Mouse (Mus musculus) liver, adult 2 months (tissue): Measurements from ENCODE around the gene Pnmt. TPM values are rescaled to one million over a fixed set of nuclear protein-coding genes. Genes with fewer than 3 reads are reported as not detected.

ENCODE experiments used
- DNase-seq: peaks from one replicate; pipeline ENCODE4 v3.0.0-alpha.2; 2011; ENCODE audit warnings: low read depth, low spot score; ENCODE audit errors: extremely low read depth
- H3K27ac ChIP-seq: fragments of 200-500 bp; replicated peaks from 2 replicates; pipeline ENCODE4 v1.5.1; 2012; ENCODE audit warnings: low read depth, mild to moderate bottlenecking, control low read depth, inconsistent platforms, low read length; ENCODE audit not compliant: insufficient read depth
- H3K27me3 ChIP-seq: fragments of 200-500 bp; 2 replicates; pipeline ENCODE4 v1.6.1; 2012; ENCODE audit warnings: mild to moderate bottlenecking, moderate library complexity, low read length, inconsistent platforms; ENCODE audit not compliant: control insufficient read depth, insufficient read depth
- H3K36me3 ChIP-seq: fragments of 200-500 bp; 2 replicates; pipeline ENCODE4 v1.6.1; 2012; ENCODE audit warnings: low read length, inconsistent platforms; ENCODE audit not compliant: control insufficient read depth, insufficient read depth
- H3K4me1 ChIP-seq: fragments of 200-500 bp; 2 replicates; pipeline ENCODE4 v1.6.1; 2011; ENCODE audit warnings: low read length; ENCODE audit not compliant: control insufficient read depth, insufficient read depth
- H3K4me3 ChIP-seq: fragments of 200-500 bp; 2 replicates; pipeline ENCODE4 v1.5.1; 2011; ENCODE audit warnings: low read depth, mild to moderate bottlenecking, control low read depth, low read length, moderate library complexity; ENCODE audit not compliant: insufficient read depth
- H3K79me2 ChIP-seq: fragments of 200-500 bp; 2 replicates; pipeline ENCODE4 v1.6.1; 2012; ENCODE audit warnings: inconsistent platforms, mild to moderate bottlenecking, low read length, moderate library complexity; ENCODE audit not compliant: control insufficient read depth, insufficient read depth
- H3K9ac ChIP-seq: fragments of 200-500 bp; 2 replicates; pipeline ENCODE4 v1.6.1; 2012; ENCODE audit warnings: low read depth, mild to moderate bottlenecking, control low read depth, inconsistent platforms, low read length
- CTCF ChIP-seq: fragments of 200-500 bp; IDR thresholded peaks from 2 replicates; pipeline ENCODE4 v1.5.1; 2011; ENCODE audit warnings: low read depth, low read length, control low read depth
- POLR2A ChIP-seq: fragments of 200-500 bp; IDR thresholded peaks from 2 replicates; pipeline ENCODE4 v1.6.1; 2011; ENCODE audit warnings: low read length, control low read depth; ENCODE audit not compliant: insufficient read depth; ENCODE audit errors: extremely low read depth
- WGBS: fragments of 180-500 bp; shearing (Covaris S2); methylation state at CpG from one replicate; pipeline ENCODE4 v1.1.7; 2018; 5-methylcytosine and 5-hydroxymethylcytosine counted together
- polyA plus RNA-seq: library from polyadenylated mRNA; depleted of rRNA; stranded (reverse); fragments of >200 nt; gene quantifications from 2 replicates; pipeline ENCODE4 v1.2.3, GENCODE M21; 2012
- total RNA-seq: library from RNA; depleted of rRNA; stranded (reverse); fragments of >200 nt; gene quantifications from 2 replicates; pipeline ENCODE4 v1.2.3, GENCODE M21; 2014

Gene Pnmt
- total and polyA plus RNA-seq, 2 experiments: not detected

GRCm38 (mm10) chr11:98341174-98341573, 45.1 kb upstream of the Pnmt start:
- 73% methylated on average over 4 of the region's 4 CpGs for WGBS
- H3K4me3 ChIP-seq: no peak overlapping the region
- peaks cover 10% of the 10 kb centered on the region; the same call in 1 of the 2 replicates for H3K27me3 ChIP-seq
- H3K36me3 ChIP-seq: no peaks in the 10 kb centered on the region
- H3K79me2 ChIP-seq: no peaks in the 10 kb centered on the region
- H3K4me1 ChIP-seq: no peaks in the 10 kb centered on the region; the same call in none of the 2 replicates
- H3K9ac ChIP-seq: no peak overlapping the region
- H3K27ac ChIP-seq: no peak overlapping the region
- TF ChIP-seq CTCF: no peak
- TF ChIP-seq POLR2A: no peak
- no peak for DNase-seq

GRCm38 (mm10) chr11:98342000-98342945, 44.0 kb upstream of the Pnmt start:
- H3K36me3 ChIP-seq: no peaks in the 10 kb centered on the region
- H3K79me2 ChIP-seq: no peaks in the 10 kb centered on the region
- peaks cover 14% of the 10 kb centered on the region; the same call in 1 of the 2 replicates for H3K27me3 ChIP-seq
- peak; percentile 65 for DNase-seq
- H3K27ac ChIP-seq: no peak overlapping the region
- 4% methylated on average over 29 of the region's 29 CpGs for WGBS
- no peak for TF ChIP-seq POLR2A
- TF ChIP-seq CTCF: peak; percentile 100
- no peak overlapping the region; the same call in 1 of the 2 replicates for H3K4me3 ChIP-seq
- H3K9ac ChIP-seq: no peak overlapping the region
- H3K4me1 ChIP-seq: no peaks in the 10 kb centered on the region; the same call in none of the 2 replicates

GRCm38 (mm10) chr11:98345253-98345652, 41.0 kb upstream of the Pnmt start:
- Histone ChIP-seq H3K27ac (no peak overlapping the region), H3K9ac (no peak overlapping the region), H3K36me3 (no peaks in the 10 kb centered on the region), H3K4me3 (no peak overlapping the region), H3K79me2 (no peaks in the 10 kb centered on the region), H3K27me3 (peaks cover 23% of the 10 kb centered on the region), H3K4me1 (no peaks in the 10 kb centered on the region; the same call in 1 of the 2 replicates)
- 2% methylated on average over 14 of the region's 14 CpGs for WGBS
- TF ChIP-seq POLR2A (no peak), CTCF (peak; percentile 85)
- DNase-seq: peak; percentile 41

GRCm38 (mm10) chr11:98346168-98346567, 40.1 kb upstream of the Pnmt start:
- TF ChIP-seq CTCF (no peak), POLR2A (no peak)
- peaks cover 23% of the 10 kb centered on the region for H3K27me3 ChIP-seq
- no peaks in the 10 kb centered on the region; the same call in 1 of the 2 replicates for H3K4me1 ChIP-seq
- H3K4me3 ChIP-seq: no peak overlapping the region
- no peaks in the 10 kb centered on the region for H3K36me3 ChIP-seq
- H3K9ac ChIP-seq: no peak overlapping the region
- 28% methylated on average over 9 of the region's 9 CpGs for WGBS
- H3K79me2 ChIP-seq: no peaks in the 10 kb centered on the region
- no peak for DNase-seq
- no peak overlapping the region for H3K27ac ChIP-seq

GRCm38 (mm10) chr11:98347385-98348082, 38.7 kb upstream of the Pnmt start:
- H3K9ac ChIP-seq: no peak overlapping the region
- H3K4me1 ChIP-seq: no peaks in the 10 kb centered on the region; the same call in 1 of the 2 replicates
- H3K27ac ChIP-seq: no peak overlapping the region
- TF ChIP-seq CTCF (no peak), POLR2A (no peak)
- H3K4me3 ChIP-seq: no peak overlapping the region
- DNase-seq: peak; percentile 21
- no peaks in the 10 kb centered on the region for H3K79me2 ChIP-seq
- WGBS: 7% methylated on average over 11 of the region's 12 CpGs
- H3K36me3 ChIP-seq: no peaks in the 10 kb centered on the region
- peaks cover 23% of the 10 kb centered on the region for H3K27me3 ChIP-seq
